Mouse (Mus musculus): ENCODE data around the gene Rxfp4.

Rxfp4 gene

GRCm38 (mm10) chr3:88622941-88623345, 30.0 kb downstream of the Rxfp4 start:
- peaks cover 45% of the 10 kb centered on the region for H3K36me3 ChIP-seq (ENCODE audit: insufficient read depth, low read length)
- H3K9me3 ChIP-seq (ENCODE audit: low read length): no peaks in the 10 kb centered on the region
- peaks cover 2% of the 10 kb centered on the region; the same call in 1 of the 2 replicates for H3K27me3 ChIP-seq (ENCODE audit: insufficient read depth, low read length)
- no peak for TF ChIP-seq NANOG (IDR thresholded peaks at IDR 0.05; ENCODE audit: borderline replicate concordance, low read length)
- TF ChIP-seq POU5F1 (IDR thresholded peaks at IDR 0.05; ENCODE audit: borderline replicate concordance, low read length): no peak
- no peak for TF ChIP-seq CTCF (conservative IDR thresholded peaks at IDR 0.05; ENCODE audit: low read length)
- H3K4me1 ChIP-seq (replicated peaks; ENCODE audit: low read depth, low read length): peaks cover 91% of the 10 kb centered on the region
- peak overlapping the region; percentile 89 for H3K4me3 ChIP-seq (replicated peaks; ENCODE audit: low read length)

GRCm38 (mm10) chr3:88622113-88622940, 30.6 kb downstream of the Rxfp4 start:
- Histone ChIP-seq H3K4me3 (replicated peaks; ENCODE audit: low read length) (peak overlapping the region; percentile 89), H3K36me3 (ENCODE audit: insufficient read depth, low read length) (peaks cover 43% of the 10 kb centered on the region), H3K9me3 (ENCODE audit: low read length) (no peaks in the 10 kb centered on the region), H3K27me3 (ENCODE audit: insufficient read depth, low read length) (peaks cover 5% of the 10 kb centered on the region; the same call in 1 of the 2 replicates), H3K4me1 (replicated peaks; ENCODE audit: low read depth, low read length) (peaks cover 89% of the 10 kb centered on the region)
- TF ChIP-seq CTCF (conservative IDR thresholded peaks at IDR 0.05; ENCODE audit: low read length) (no peak), POU5F1 (IDR thresholded peaks at IDR 0.05; ENCODE audit: borderline replicate concordance, low read length) (no peak)

DNA sequence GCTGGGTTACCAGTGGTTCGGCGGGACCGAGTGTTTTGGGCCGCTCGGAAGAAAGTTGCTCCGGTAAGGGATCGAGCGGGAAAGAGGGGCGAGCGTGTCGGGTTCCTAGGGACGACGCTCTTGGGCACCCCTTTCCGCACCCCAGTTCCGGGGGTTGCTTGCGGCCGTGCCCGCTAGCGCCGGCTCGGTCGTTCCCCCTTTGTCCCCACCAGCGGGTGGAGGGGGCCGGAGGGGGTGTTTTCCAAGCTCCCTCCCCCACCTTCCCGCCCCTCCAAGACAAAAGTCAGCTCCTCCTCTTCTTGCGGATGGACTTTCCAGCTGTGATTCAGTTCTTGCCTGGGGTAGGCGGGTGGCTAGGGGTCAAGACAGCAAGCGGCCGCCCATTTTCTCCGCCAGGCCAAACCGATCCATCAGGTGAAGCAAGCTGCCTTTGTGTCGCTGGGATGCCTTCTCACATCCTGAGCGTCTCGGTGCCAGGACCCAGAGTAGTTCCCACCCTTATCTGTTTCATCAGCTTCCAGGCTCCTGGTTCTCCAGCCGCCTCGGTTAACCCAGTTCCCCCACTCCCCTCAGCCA, 31.3 kb downstream of the Rxfp4 start:
- Histone ChIP-seq H3K27me3 (ENCODE audit: insufficient read depth, low read length) (peaks cover 5% of the 10 kb centered on the region; the same call in 1 of the 2 replicates), H3K4me1 (replicated peaks; ENCODE audit: low read depth, low read length) (peaks cover 89% of the 10 kb centered on the region), H3K9me3 (ENCODE audit: low read length) (no peaks in the 10 kb centered on the region), H3K36me3 (ENCODE audit: insufficient read depth, low read length) (peaks cover 46% of the 10 kb centered on the region), H3K4me3 (replicated peaks; ENCODE audit: low read length) (peak overlapping the region; percentile 89)
- TF ChIP-seq CTCF (conservative IDR thresholded peaks at IDR 0.05; ENCODE audit: low read length) (no peak), NANOG (IDR thresholded peaks at IDR 0.05; ENCODE audit: borderline replicate concordance, low read length) (no peak), POU5F1 (IDR thresholded peaks at IDR 0.05; ENCODE audit: borderline replicate concordance, low read length) (no peak)

- Histone ChIP-seq H3K36me3 (ENCODE audit: insufficient read depth, low read length) (peaks cover 42% of the 10 kb centered on the region), H3K27me3 (ENCODE audit: insufficient read depth, low read length) (peaks cover 5% of the 10 kb centered on the region; the same call in 1 of the 2 replicates), H3K4me1 (replicated peaks; ENCODE audit: low read depth, low read length) (peaks cover 89% of the 10 kb centered on the region), H3K9me3 (ENCODE audit: low read length) (no peaks in the 10 kb centered on the region), H3K4me3 (replicated peaks; ENCODE audit: low read length) (peak overlapping the region; percentile 89)
- TF ChIP-seq POU5F1 (IDR thresholded peaks at IDR 0.05; ENCODE audit: borderline replicate concordance, low read length) (no peak), NANOG (IDR thresholded peaks at IDR 0.05; ENCODE audit: borderline replicate concordance, low read length) (no peak), CTCF (conservative IDR thresholded peaks at IDR 0.05; ENCODE audit: low read length) (no peak)
These were observed 31.9 kb downstream of the Rxfp4 start for GRCm38 (mm10) chr3:88620992-88621536.

GRCm38 (mm10) chr3:88620146-88620991, 32.6 kb downstream of the Rxfp4 start:
- H3K27me3 ChIP-seq (ENCODE audit: insufficient read depth, low read length): peaks cover 5% of the 10 kb centered on the region; the same call in 1 of the 2 replicates
- H3K36me3 ChIP-seq (ENCODE audit: insufficient read depth, low read length): peaks cover 36% of the 10 kb centered on the region
- H3K4me3 ChIP-seq (replicated peaks; ENCODE audit: low read length): peak overlapping the region; percentile 89
- H3K4me1 ChIP-seq (replicated peaks; ENCODE audit: low read depth, low read length): peaks cover 89% of the 10 kb centered on the region
- TF ChIP-seq POU5F1 (IDR thresholded peaks at IDR 0.05; ENCODE audit: borderline replicate concordance, low read length): no peak
- TF ChIP-seq NANOG (IDR thresholded peaks at IDR 0.05; ENCODE audit: borderline replicate concordance, low read length): no peak
- no peak for TF ChIP-seq CTCF (conservative IDR thresholded peaks at IDR 0.05; ENCODE audit: low read length)
- H3K9me3 ChIP-seq (ENCODE audit: low read length): no peaks in the 10 kb centered on the region

GRCm38 (mm10) chr3:88619113-88620097, 33.5 kb downstream of the Rxfp4 start:
- Histone ChIP-seq H3K4me1 (replicated peaks; ENCODE audit: low read depth, low read length) (peaks cover 89% of the 10 kb centered on the region), H3K4me3 (replicated peaks; ENCODE audit: low read length) (peak overlapping the region; percentile 89; the same call in 1 of the 2 replicates), H3K36me3 (ENCODE audit: insufficient read depth, low read length) (peaks cover 27% of the 10 kb centered on the region), H3K9me3 (ENCODE audit: low read length) (no peaks in the 10 kb centered on the region), H3K27me3 (ENCODE audit: insufficient read depth, low read length) (peaks cover 5% of the 10 kb centered on the region; the same call in 1 of the 2 replicates)
- TF ChIP-seq CTCF (conservative IDR thresholded peaks at IDR 0.05; ENCODE audit: low read length) (no peak), NANOG (IDR thresholded peaks at IDR 0.05; ENCODE audit: borderline replicate concordance, low read length) (no peak), POU5F1 (IDR thresholded peaks at IDR 0.05; ENCODE audit: borderline replicate concordance, low read length) (no peak)

All from E14TG2a.4 (cell line).